Mouse (Mus musculus) small intestine, adult 10 weeks (tissue): ENCODE data around the gene Rnf224. TPM values are rescaled to one million over a fixed set of nuclear protein-coding genes. Genes with fewer than 3 reads are reported as not detected.

Experiments used
- polyA plus RNA-seq: library from polyadenylated mRNA; stranded (reverse); fragments of 350-450 nt; fragmentation: Illumina TruSeq; extraction: RNeasy Lipid Tissue Mini Kit (QIAGEN cat#74804); gene quantifications from one replicate; pipeline ENCODE4 v1.2.3, GENCODE M21; 2014; ENCODE audit warnings: low replicate concordance

Gene Rnf224
- polyA plus RNA-seq: not detected

GRCm38 (mm10) chr2:25236614-25237013 is at the start of gene Rnf224:
Gene Rnf224 (minus strand): TSS chr2:25236787.

GRCm38 (mm10) chr2:25271827-25272511 is 35.4 kb upstream of the Rnf224 start, which contains the start of the genes Ssna1 and Anapc2:
Gene Ssna1 (minus strand): TSS chr2:25272438.
Gene Anapc2 (plus strand): TSS chr2:25272478.

GRCm38 (mm10) chr2:25262291-25262767 is 25.7 kb upstream of the Rnf224 start, which contains the start of gene Tprn:
Gene Tprn (plus strand): TSS chr2:25262618.

GRCm38 (mm10) chr2:25255284-25255779 is 18.7 kb upstream of the Rnf224 start, which contains the start of gene Tmem203:
Gene Tmem203 (plus strand): TSS chr2:25255439.

GRCm38 (mm10) chr2:25246183-25247072 is 9.8 kb upstream of the Rnf224 start, which contains the start of gene AL732309.1:
Gene AL732309.1 (minus strand): TSS chr2:25246863.

GRCm38 (mm10) chr2:25242101-25242506 is 5.5 kb upstream of the Rnf224 start, which contains the start of the genes Rnf208 and Cysrt1:
Gene Rnf208 (plus strand): TSS chr2:25242255.
Gene Cysrt1 (minus strand): TSS chr2:25242452.

GRCm38 (mm10) chr2:25234050-25234449 is 2.5 kb downstream of the Rnf224 start, which contains the start of gene Slc34a3:
Gene Slc34a3 (minus strand): TSS chr2:25234364.

DNA sequence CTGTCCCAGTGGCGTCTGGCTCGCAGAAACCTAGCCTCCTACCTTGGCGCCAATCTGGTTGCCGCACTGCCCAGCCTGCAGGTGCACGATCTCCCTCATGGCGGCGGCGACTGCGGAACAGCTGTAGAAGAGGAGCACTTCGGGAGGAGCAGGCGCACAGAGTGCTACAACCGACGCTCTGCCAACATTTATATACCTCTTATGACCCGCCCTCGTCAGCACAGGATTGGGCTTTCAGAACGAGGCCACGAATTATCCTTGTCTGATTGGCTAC is 12.2 kb downstream of the Rnf224 start, which contains the start of gene Tubb4b:
TSS of gene Tubb4b (minus strand) at position 211 of the 274 bp plus-strand sequence.

GRCm38 (mm10) chr2:25218445-25218844 is 18.1 kb downstream of the Rnf224 start, which contains the start of gene Fam166a:
Gene Fam166a (plus strand): TSS chr2:25218745.

DNA sequence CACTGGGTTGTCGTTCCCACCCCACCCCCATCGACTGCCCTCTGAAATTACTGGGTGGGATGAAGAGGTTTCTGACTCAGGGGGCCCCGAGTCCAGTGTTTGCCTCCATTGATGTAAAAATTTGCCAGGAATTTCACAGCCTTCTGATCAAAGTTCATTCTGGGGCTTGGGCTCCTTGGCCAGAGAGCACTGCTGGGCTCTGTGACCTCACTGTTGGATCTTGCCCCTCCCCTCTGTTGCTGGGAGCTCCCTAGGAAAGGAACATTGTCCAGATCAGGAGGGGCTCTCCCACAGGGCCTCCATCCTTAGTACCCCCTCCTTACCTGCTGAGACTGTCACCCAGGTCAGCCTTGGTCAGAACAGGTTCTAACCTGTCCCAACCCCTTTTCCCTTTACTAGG is 22.1 kb downstream of the Rnf224 start, which contains the start of gene Stpg3:
TSS of gene Stpg3 (minus strand) at position 194 of the 400 bp plus-strand sequence.

DNA sequence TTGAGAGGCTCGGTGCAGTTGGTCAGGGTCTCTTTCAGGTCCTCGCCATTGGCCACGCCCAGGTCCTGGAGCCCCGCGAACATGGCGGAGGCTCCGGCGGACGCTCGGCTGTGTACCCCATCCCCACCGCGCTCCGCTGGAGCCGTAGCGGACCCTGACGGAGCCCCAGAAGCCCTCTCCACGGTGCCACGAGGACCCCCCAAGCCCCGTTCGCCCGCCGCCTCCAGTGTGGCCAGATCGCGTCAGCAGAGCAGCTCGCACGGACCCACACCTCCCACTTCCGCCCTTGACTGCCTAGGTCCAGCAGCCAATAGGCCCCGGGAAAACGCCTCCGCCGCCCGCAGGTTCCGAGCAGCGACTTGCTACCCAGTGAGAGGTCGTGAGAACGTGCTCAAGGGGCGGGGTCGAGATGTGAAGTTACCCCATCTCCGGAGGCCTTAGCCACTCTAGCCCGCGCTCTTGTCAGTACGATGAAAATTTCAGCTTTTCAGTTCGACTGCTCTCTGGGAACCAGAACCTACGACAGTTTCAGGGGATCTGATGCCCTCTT is 25.4 kb downstream of the Rnf224 start, which contains the start of gene Nelfb:
TSS of gene Nelfb (minus strand) at position 369 of the 550 bp plus-strand sequence.

DNA sequence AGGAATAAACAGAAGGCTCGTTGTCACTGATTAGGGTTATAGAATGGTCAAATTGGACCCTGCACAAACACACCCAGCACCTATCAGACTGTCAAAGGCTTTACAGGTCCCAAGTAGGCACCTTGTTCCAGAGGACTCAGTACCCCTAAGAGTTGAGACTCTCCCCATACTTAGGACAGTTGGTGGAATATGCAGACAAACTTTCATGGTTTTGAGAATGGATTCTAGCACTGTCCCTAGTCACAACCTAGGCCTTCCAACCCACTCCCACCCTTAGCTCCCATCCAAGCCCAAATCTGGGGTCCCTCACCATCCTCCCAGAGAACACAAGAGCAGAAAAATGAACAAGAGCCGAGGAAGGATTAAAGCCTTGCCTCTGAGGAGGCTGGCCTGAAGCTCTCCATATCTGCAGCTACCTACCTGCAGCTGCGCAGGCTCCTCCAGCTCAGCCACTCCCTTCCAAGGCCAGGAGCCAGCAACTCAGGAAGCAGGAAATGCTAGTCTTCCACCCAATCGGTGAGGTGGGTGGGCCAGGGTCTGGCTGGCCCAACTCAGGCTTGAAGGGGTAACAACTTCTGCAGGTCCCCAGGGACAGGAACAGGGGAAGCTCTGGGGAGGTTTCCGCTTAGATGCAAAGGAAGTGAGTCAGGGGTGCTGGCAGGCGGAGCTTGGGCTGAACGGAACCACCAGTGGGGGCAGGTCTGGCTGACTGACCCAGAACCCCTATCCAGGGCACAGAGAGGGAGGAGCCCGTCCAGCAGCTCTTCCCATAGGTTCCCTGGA is 40.2 kb downstream of the Rnf224 start, which contains the start of gene Tor4a:
TSS of gene Tor4a (minus strand) at position 715 of the 783 bp plus-strand sequence.

Other genes with a start within 250 kb of the Rnf224 start
- 1.8 TPM for gene Nsmf, start 182.4 kb downstream of the Rnf224 start, polyA plus RNA-seq
- gene Entpd8, start 156.5 kb downstream of the Rnf224 start, polyA plus RNA-seq: 43.1 TPM
- gene Noxa1, start 141.6 kb downstream of the Rnf224 start, polyA plus RNA-seq: not detected
- gene Nrarp, start 56.0 kb downstream of the Rnf224 start, polyA plus RNA-seq: 17.8 TPM
- 2.0 TPM for gene Tor4a, start 39.9 kb downstream of the Rnf224 start, polyA plus RNA-seq
- gene Nelfb, start 25.3 kb downstream of the Rnf224 start, polyA plus RNA-seq: 3.2 TPM
- gene Stpg3, start 22.1 kb downstream of the Rnf224 start, polyA plus RNA-seq: not detected
- not detected for gene Fam166a, start 18.0 kb downstream of the Rnf224 start, polyA plus RNA-seq
- gene Tubb4b, start 12.1 kb downstream of the Rnf224 start, polyA plus RNA-seq: 46.6 TPM
- not detected for gene Slc34a3, start 2.4 kb downstream of the Rnf224 start, polyA plus RNA-seq
- gene Rnf208, start 5.5 kb upstream of the Rnf224 start, polyA plus RNA-seq: not detected
- not detected for gene Cysrt1, start 5.7 kb upstream of the Rnf224 start, polyA plus RNA-seq
- gene AL732309.1, start 10.1 kb upstream of the Rnf224 start, polyA plus RNA-seq: 0.93 TPM
- gene Tmem203, start 18.7 kb upstream of the Rnf224 start, polyA plus RNA-seq: not detected
- 2.3 TPM for gene Tprn, start 25.8 kb upstream of the Rnf224 start, polyA plus RNA-seq
- gene Ssna1, start 35.7 kb upstream of the Rnf224 start, polyA plus RNA-seq: 0.56 TPM
- gene Anapc2, start 35.7 kb upstream of the Rnf224 start, polyA plus RNA-seq: 4.6 TPM
- gene Tmem210, start 51.4 kb upstream of the Rnf224 start, polyA plus RNA-seq: not detected
- 0.37 TPM for gene Lrrc26, start 53.1 kb upstream of the Rnf224 start, polyA plus RNA-seq
- gene Grin1, start 82.4 kb upstream of the Rnf224 start, polyA plus RNA-seq: not detected
- 13.8 TPM for gene Man1b1, start 95.6 kb upstream of the Rnf224 start, polyA plus RNA-seq
- gene Dpp7, start 119.6 kb upstream of the Rnf224 start, polyA plus RNA-seq: 2.0 TPM
- 5.0 TPM for gene Uap1l1, start 128.9 kb upstream of the Rnf224 start, polyA plus RNA-seq
- 0.11 TPM for gene Sapcd2, start 135.5 kb upstream of the Rnf224 start, polyA plus RNA-seq
- not detected for gene Entpd2, start 159.1 kb upstream of the Rnf224 start, polyA plus RNA-seq
- 4.4 TPM for gene Npdc1, start 162.6 kb upstream of the Rnf224 start, polyA plus RNA-seq
- not detected for gene Fut7, start 186.5 kb upstream of the Rnf224 start, polyA plus RNA-seq
- 0.48 TPM for gene Abca2, start 191.9 kb upstream of the Rnf224 start, polyA plus RNA-seq
- gene Clic3, start 220.1 kb upstream of the Rnf224 start, polyA plus RNA-seq: not detected
- 5.1 TPM for gene Paxx, start 224.3 kb upstream of the Rnf224 start, polyA plus RNA-seq
- gene Ptgds, start 233.3 kb upstream of the Rnf224 start, polyA plus RNA-seq: not detected